Mouse (Mus musculus) hindbrain, embryonic 10.5 days (tissue): ENCODE data around the gene Cd300lf. TPM values are rescaled to one million over a fixed set of nuclear protein-coding genes. Genes with fewer than 3 reads are reported as not detected.

Source experiments
- DNase-seq: peaks from one replicate; pipeline ENCODE4 v3.0.0-alpha.2; 2017; ENCODE audit warnings: low spot score
- H3K27ac ChIP-seq: fragments of 300-500 bp; sonication (generic); 2 replicates; pipeline ENCODE4 v1.5.1; 2016; ENCODE audit warnings: mild to moderate bottlenecking, moderate library complexity
- H3K27me3 ChIP-seq: fragments of 300-500 bp; sonication (generic); 2 replicates; pipeline ENCODE4 v1.6.1; 2016; ENCODE audit warnings: mild to moderate bottlenecking; ENCODE audit not compliant: poor library complexity, insufficient read depth, severe bottlenecking
- H3K36me3 ChIP-seq: fragments of 300-500 bp; sonication (generic); 2 replicates; pipeline ENCODE4 v1.6.1; 2016; ENCODE audit warnings: mild to moderate bottlenecking, moderate library complexity
- H3K4me1 ChIP-seq: fragments of 300-500 bp; sonication (generic); replicated peaks from 2 replicates; pipeline ENCODE4 v1.6.1; 2016; ENCODE audit warnings: mild to moderate bottlenecking
- H3K4me3 ChIP-seq: fragments of 300-500 bp; sonication (generic); 2 replicates; pipeline ENCODE4 v1.5.1; 2016; ENCODE audit warnings: mild to moderate bottlenecking, moderate library complexity
- H3K9me3 ChIP-seq: fragments of 300-500 bp; sonication (generic); 2 replicates; pipeline ENCODE4 v1.6.1; 2016; ENCODE audit warnings: mild to moderate bottlenecking, moderate library complexity
- WGBS: fragments of 180-500 bp; shearing (Covaris S2); methylation state at CpG from one replicate; pipeline ENCODE4 v1.1.7; 2016; 5-methylcytosine and 5-hydroxymethylcytosine counted together
- polyA plus RNA-seq: library from polyadenylated mRNA; unstranded; fragments of >200 nt; fragmentation: Nextera tagmentation; extraction: Ambion mirVana; gene quantifications from 2 replicates; pipeline ENCODE4 v1.2.1, GENCODE M21; 2016

The Cd300lf gene
- polyA plus RNA-seq, 1 experiment from 2014 or later = not detected

GRCm38 (mm10) chr11:115077436-115077835, 56.4 kb downstream of the Cd300lf start:
- no peaks in the 10 kb centered on the region for H3K9me3 ChIP-seq
- H3K27ac ChIP-seq = no peak overlapping the region
- WGBS = 95% methylated on average over 1 of the region's 1 CpGs
- DNase-seq = no peak
- H3K27me3 ChIP-seq = peaks cover 48% of the 10 kb centered on the region
- H3K4me3 ChIP-seq = no peak overlapping the region
- peaks cover 15% of the 10 kb centered on the region for H3K4me1 ChIP-seq
- no peaks in the 10 kb centered on the region for H3K36me3 ChIP-seq

- no peaks in the 10 kb centered on the region for H3K36me3 ChIP-seq
- no peak overlapping the region for H3K27ac ChIP-seq
- H3K9me3 ChIP-seq = no peaks in the 10 kb centered on the region
- H3K27me3 ChIP-seq = peaks cover 46% of the 10 kb centered on the region
- H3K4me1 ChIP-seq = peaks cover 30% of the 10 kb centered on the region
- H3K4me3 ChIP-seq = no peak overlapping the region
- no peak for DNase-seq
- 76% methylated on average over 5 of the region's 5 CpGs for WGBS
Observed at GRCm38 (mm10) chr11:115075859-115076258, 57.9 kb downstream of the Cd300lf start.

GRCm38 (mm10) chr11:115075407-115075806, 58.4 kb downstream of the Cd300lf start:
- DNase-seq = no peak
- H3K4me1 ChIP-seq = peaks cover 35% of the 10 kb centered on the region
- H3K36me3 ChIP-seq = no peaks in the 10 kb centered on the region
- no peak overlapping the region for H3K4me3 ChIP-seq
- WGBS = 83% methylated on average over 7 of the region's 7 CpGs
- H3K9me3 ChIP-seq = no peaks in the 10 kb centered on the region
- no peak overlapping the region for H3K27ac ChIP-seq
- H3K27me3 ChIP-seq = peaks cover 51% of the 10 kb centered on the region

- peaks cover 75% of the 10 kb centered on the region for H3K27me3 ChIP-seq
- no peak overlapping the region for H3K4me3 ChIP-seq
- no peak for DNase-seq
- H3K27ac ChIP-seq = no peak overlapping the region
- 64% methylated on average over 5 of the region's 5 CpGs for WGBS
- peaks cover 41% of the 10 kb centered on the region for H3K4me1 ChIP-seq
- H3K36me3 ChIP-seq = no peaks in the 10 kb centered on the region
- no peaks in the 10 kb centered on the region for H3K9me3 ChIP-seq
Observed at GRCm38 (mm10) chr11:115073002-115073401, 60.8 kb downstream of the Cd300lf start.

GRCm38 (mm10) chr11:115071631-115072294, 62.0 kb downstream of the Cd300lf start:
- Histone ChIP-seq H3K9me3 (no peaks in the 10 kb centered on the region), H3K36me3 (no peaks in the 10 kb centered on the region), H3K4me1 (peaks cover 41% of the 10 kb centered on the region), H3K27me3 (peaks cover 82% of the 10 kb centered on the region), H3K27ac (peak overlapping the region; percentile 84), H3K4me3 (peak overlapping the region; percentile 18)
- peak; percentile 45 for DNase-seq
- WGBS = 16% methylated on average over 14 of the region's 14 CpGs

GRCm38 (mm10) chr11:115071015-115071551, 62.7 kb downstream of the Cd300lf start:
- H3K27ac ChIP-seq = peak overlapping the region; percentile 84

GRCm38 (mm10) chr11:115066768-115067167, 67.0 kb downstream of the Cd300lf start:
- no peak for DNase-seq
- Histone ChIP-seq H3K27me3 (peaks cover 48% of the 10 kb centered on the region), H3K36me3 (no peaks in the 10 kb centered on the region), H3K4me3 (no peak overlapping the region), H3K9me3 (no peaks in the 10 kb centered on the region), H3K4me1 (peaks cover 36% of the 10 kb centered on the region), H3K27ac (no peak overlapping the region)
- WGBS = 71% methylated on average over 6 of the region's 6 CpGs

More at GRCm38 (mm10) chr11:115071015-115071551, 62.7 kb downstream of the Cd300lf start:
- H3K9me3 ChIP-seq = no peaks in the 10 kb centered on the region
- H3K36me3 ChIP-seq = no peaks in the 10 kb centered on the region
- peak; percentile 74 for DNase-seq
- H3K27me3 ChIP-seq = peaks cover 79% of the 10 kb centered on the region
- peaks cover 41% of the 10 kb centered on the region for H3K4me1 ChIP-seq
- WGBS = 5% methylated on average over 9 of the region's 9 CpGs
- peak overlapping the region; percentile 18 for H3K4me3 ChIP-seq

Other genes with a start within 250 kb of the Cd300lf start
- 0.81 and 1.0 TPM in 2 replicates for gene Cd300a, start 244.0 kb downstream of the Cd300lf start, polyA plus RNA-seq
- gene Cd300lb, start 199.6 kb downstream of the Cd300lf start, polyA plus RNA-seq = 0.05 and 0.06 TPM in 2 replicates
- gene Cd300c, start 164.8 kb downstream of the Cd300lf start, polyA plus RNA-seq = not detected in 2 replicates
- gene Cd300ld, start 144.1 kb downstream of the Cd300lf start, polyA plus RNA-seq = 0.08 TPM in 1 of 2 replicates, not detected in the other
- 0.76 and 1.1 TPM in 2 replicates for gene Cd300c2, start 132.1 kb downstream of the Cd300lf start, polyA plus RNA-seq
- not detected in 2 replicates for gene Cd300ld2, start 117.8 kb downstream of the Cd300lf start, polyA plus RNA-seq
- gene Cd300ld4, start 107.0 kb downstream of the Cd300lf start, polyA plus RNA-seq = not detected in 2 replicates
- gene Cd300ld5, start 96.2 kb downstream of the Cd300lf start, polyA plus RNA-seq = not detected in 2 replicates
- not detected in 2 replicates for gene Cd300ld3, start 85.6 kb downstream of the Cd300lf start, polyA plus RNA-seq
- gene Cd300e, start 71.8 kb downstream of the Cd300lf start, polyA plus RNA-seq = not detected in 2 replicates
- 0.44 and 1.4 TPM in 2 replicates for gene Rab37, start 42.6 kb downstream of the Cd300lf start, polyA plus RNA-seq
- 39.6 and 49.8 TPM in 2 replicates for gene Slc9a3r1, start 29.3 kb upstream of the Cd300lf start, polyA plus RNA-seq
- 6.9 and 10.6 TPM in 2 replicates for gene Tmem104, start 53.5 kb upstream of the Cd300lf start, polyA plus RNA-seq
- gene Nat9, start 53.9 kb upstream of the Cd300lf start, polyA plus RNA-seq = 18.7 and 24.3 TPM in 2 replicates
- gene Grin2c, start 133.3 kb upstream of the Cd300lf start, polyA plus RNA-seq = 0.14 and 0.18 TPM in 2 replicates
- 17.7 TPM in 2 replicates for gene Fdxr, start 143.1 kb upstream of the Cd300lf start, polyA plus RNA-seq
- gene Fads6, start 163.7 kb upstream of the Cd300lf start, polyA plus RNA-seq = 0.27 and 0.47 TPM in 2 replicates
- gene Otop2, start 173.2 kb upstream of the Cd300lf start, polyA plus RNA-seq = not detected in 2 replicates
- 0.10 TPM in 1 of 2 replicates, not detected in the other for gene Ush1g, start 188.0 kb upstream of the Cd300lf start, polyA plus RNA-seq
- gene Otop3, start 200.7 kb upstream of the Cd300lf start, polyA plus RNA-seq = 0.08 TPM in 1 of 2 replicates, not detected in the other
- 11.3 and 14.8 TPM in 2 replicates for gene Hid1, start 233.8 kb upstream of the Cd300lf start, polyA plus RNA-seq
- 16.1 and 21.4 TPM in 2 replicates for gene Cdr2l, start 247.9 kb upstream of the Cd300lf start, polyA plus RNA-seq